Mouse (Mus musculus): ENCODE measurements at regions not wholly inside any gene's neighbourhood (a gene's known extent, or its start where the extent isn't known, plus 50 kb on each side); places are given as distances from the start of the nearest gene placed in this dataset.

- Histone ChIP-seq H3K9me3 (replicated peaks; ENCODE audit: control insufficient read depth, low read length, poor library complexity, severe bottlenecking) (no peaks in the 10 kb centered on the region), H3K4me2 (ENCODE audit: low read length) (no peak overlapping the region), H3K9ac (ENCODE audit: low read depth, low read length) (no peak overlapping the region), H3K36me3 (ENCODE audit: control insufficient read depth, insufficient read depth, low read length) (no peaks in the 10 kb centered on the region), H3K4me3 (ENCODE audit: low read depth, low read length) (no peak overlapping the region), H3K27me3 (ENCODE audit: control insufficient read depth, insufficient read depth, low read depth, low read length) (no peaks in the 10 kb centered on the region), H3K4me1 (ENCODE audit: control insufficient read depth, insufficient read depth, low read length) (no peaks in the 10 kb centered on the region), H3K27ac (ENCODE audit: low read length) (no peak overlapping the region)
- ATAC-seq, result no peak
- 83% methylated on average over 5 of the region's 5 CpGs for WGBS
These were observed 531.3 kb downstream of the Rnf144a start for GRCm38 (mm10) chr12:25883771-25884171.

- H3K4me2 ChIP-seq (ENCODE audit: low read length), result no peak overlapping the region
- no peaks in the 10 kb centered on the region for H3K9me3 ChIP-seq (replicated peaks; ENCODE audit: control insufficient read depth, low read length, poor library complexity, severe bottlenecking)
- peak overlapping the region; percentile 84 for H3K27ac ChIP-seq (ENCODE audit: low read length)
- H3K4me3 ChIP-seq (ENCODE audit: low read depth, low read length), result no peak overlapping the region
- no peaks in the 10 kb centered on the region for H3K27me3 ChIP-seq (ENCODE audit: control insufficient read depth, insufficient read depth, low read depth, low read length)
- no peak overlapping the region for H3K9ac ChIP-seq (ENCODE audit: low read depth, low read length)
- WGBS, result 77% methylated on average over 4 of the region's 4 CpGs
- H3K4me1 ChIP-seq (ENCODE audit: control insufficient read depth, insufficient read depth, low read length), result peaks cover 22% of the 10 kb centered on the region
- ATAC-seq, result 0 out of 2 replicates have a peak, but pooled peaks have one; percentile 49
- no peaks in the 10 kb centered on the region for H3K36me3 ChIP-seq (ENCODE audit: control insufficient read depth, insufficient read depth, low read length)
These were observed 543.2 kb downstream of the Rnf144a start for GRCm38 (mm10) chr12:25871816-25872215.

DNA sequence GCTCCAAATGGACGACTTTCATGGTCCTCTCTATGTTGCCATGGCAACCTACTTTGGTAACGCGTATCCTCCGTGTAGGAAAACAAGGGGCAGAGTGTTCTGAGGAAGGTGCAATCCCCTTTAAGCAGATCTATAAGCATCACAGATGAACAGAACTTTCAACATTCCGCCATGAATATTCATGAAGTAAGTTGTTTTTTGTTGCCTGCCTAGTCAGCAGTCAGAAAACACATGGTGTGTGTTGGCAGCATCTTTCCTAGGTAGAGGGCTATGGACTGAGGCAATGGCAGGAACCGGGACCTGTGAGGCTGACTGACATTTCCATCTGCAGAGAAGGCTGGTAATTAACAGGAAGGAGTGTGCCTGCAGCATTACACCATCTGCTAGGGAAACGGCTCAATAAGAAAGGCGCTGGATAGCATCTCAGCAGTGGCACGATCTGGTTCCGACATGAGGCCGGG is 544.0 kb downstream of the Rnf144a start:
- peak overlapping the region; percentile 84 for H3K27ac ChIP-seq (ENCODE audit: low read length)
- no peaks in the 10 kb centered on the region for H3K36me3 ChIP-seq (ENCODE audit: control insufficient read depth, insufficient read depth, low read length)
- H3K4me1 ChIP-seq (ENCODE audit: control insufficient read depth, insufficient read depth, low read length), result peaks cover 22% of the 10 kb centered on the region
- WGBS, result 15% methylated on average over 11 of the region's 11 CpGs
- H3K27me3 ChIP-seq (ENCODE audit: control insufficient read depth, insufficient read depth, low read depth, low read length), result no peaks in the 10 kb centered on the region
- no peak overlapping the region; the same call in 1 of the 2 replicates for H3K4me3 ChIP-seq (ENCODE audit: low read depth, low read length)
- peak overlapping the region; percentile 49 for H3K4me2 ChIP-seq (ENCODE audit: low read length)
- peak; percentile 94 for ATAC-seq
- H3K9ac ChIP-seq (ENCODE audit: low read depth, low read length), result no peak overlapping the region; the same call in 1 of the 2 replicates
- no peaks in the 10 kb centered on the region for H3K9me3 ChIP-seq (replicated peaks; ENCODE audit: control insufficient read depth, low read length, poor library complexity, severe bottlenecking)

DNA sequence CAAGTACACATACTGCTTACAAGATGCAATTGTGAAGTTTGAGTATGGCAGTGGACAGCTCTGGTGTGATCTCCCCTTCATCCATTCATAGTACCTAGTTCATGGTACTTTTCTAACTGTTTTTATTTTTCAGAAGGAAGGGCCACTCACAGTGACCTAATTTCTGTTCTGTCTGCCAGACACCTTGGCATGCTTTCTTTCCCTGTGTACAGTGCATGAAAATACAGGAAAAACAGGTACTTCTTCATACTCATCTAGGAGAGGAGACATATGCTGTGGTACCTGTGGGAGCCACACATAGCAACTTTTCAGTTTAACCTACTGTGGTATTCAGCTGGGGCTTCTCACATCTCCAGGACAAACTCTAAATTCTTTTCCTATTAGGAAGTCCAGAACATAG is 545.2 kb downstream of the Rnf144a start:
- Histone ChIP-seq H3K4me2 (ENCODE audit: low read length) (no peak overlapping the region), H3K9me3 (replicated peaks; ENCODE audit: control insufficient read depth, low read length, poor library complexity, severe bottlenecking) (no peaks in the 10 kb centered on the region), H3K36me3 (ENCODE audit: control insufficient read depth, insufficient read depth, low read length) (no peaks in the 10 kb centered on the region), H3K27ac (ENCODE audit: low read length) (no peak overlapping the region), H3K27me3 (ENCODE audit: control insufficient read depth, insufficient read depth, low read depth, low read length) (no peaks in the 10 kb centered on the region), H3K9ac (ENCODE audit: low read depth, low read length) (no peak overlapping the region), H3K4me1 (ENCODE audit: control insufficient read depth, insufficient read depth, low read length) (peaks cover 22% of the 10 kb centered on the region), H3K4me3 (ENCODE audit: low read depth, low read length) (no peak overlapping the region)
- no peak for ATAC-seq

GRCm38 (mm10) chr12:25865063-25865462 is 550.0 kb downstream of the Rnf144a start:
- H3K36me3 ChIP-seq (ENCODE audit: control insufficient read depth, insufficient read depth, low read length), result no peaks in the 10 kb centered on the region

GRCm38 (mm10) chr12:25864113-25864852 is 550.8 kb downstream of the Rnf144a start:
- Histone ChIP-seq H3K4me1 (ENCODE audit: control insufficient read depth, insufficient read depth, low read length) (no peaks in the 10 kb centered on the region), H3K27ac (ENCODE audit: low read length) (no peak overlapping the region), H3K9me3 (replicated peaks; ENCODE audit: control insufficient read depth, low read length, poor library complexity, severe bottlenecking) (no peaks in the 10 kb centered on the region), H3K4me2 (ENCODE audit: low read length) (no peak overlapping the region), H3K4me3 (ENCODE audit: low read depth, low read length) (no peak overlapping the region), H3K9ac (ENCODE audit: low read depth, low read length) (no peak overlapping the region), H3K36me3 (ENCODE audit: control insufficient read depth, insufficient read depth, low read length) (no peaks in the 10 kb centered on the region), H3K27me3 (ENCODE audit: control insufficient read depth, insufficient read depth, low read depth, low read length) (no peaks in the 10 kb centered on the region)
- ATAC-seq, result no peak
- 76% methylated on average over 7 of the region's 7 CpGs for WGBS

More at GRCm38 (mm10) chr12:25865063-25865462, 550.0 kb downstream of the Rnf144a start:
- 81% methylated on average over 3 of the region's 3 CpGs for WGBS
- Histone ChIP-seq H3K9ac (ENCODE audit: low read depth, low read length) (no peak overlapping the region), H3K27me3 (ENCODE audit: control insufficient read depth, insufficient read depth, low read depth, low read length) (no peaks in the 10 kb centered on the region), H3K4me3 (ENCODE audit: low read depth, low read length) (no peak overlapping the region), H3K4me2 (ENCODE audit: low read length) (no peak overlapping the region), H3K4me1 (ENCODE audit: control insufficient read depth, insufficient read depth, low read length) (peaks cover 4% of the 10 kb centered on the region; the same call in 1 of the 2 replicates), H3K9me3 (replicated peaks; ENCODE audit: control insufficient read depth, low read length, poor library complexity, severe bottlenecking) (no peaks in the 10 kb centered on the region), H3K27ac (ENCODE audit: low read length) (no peak overlapping the region)
- no peak for ATAC-seq

DNA sequence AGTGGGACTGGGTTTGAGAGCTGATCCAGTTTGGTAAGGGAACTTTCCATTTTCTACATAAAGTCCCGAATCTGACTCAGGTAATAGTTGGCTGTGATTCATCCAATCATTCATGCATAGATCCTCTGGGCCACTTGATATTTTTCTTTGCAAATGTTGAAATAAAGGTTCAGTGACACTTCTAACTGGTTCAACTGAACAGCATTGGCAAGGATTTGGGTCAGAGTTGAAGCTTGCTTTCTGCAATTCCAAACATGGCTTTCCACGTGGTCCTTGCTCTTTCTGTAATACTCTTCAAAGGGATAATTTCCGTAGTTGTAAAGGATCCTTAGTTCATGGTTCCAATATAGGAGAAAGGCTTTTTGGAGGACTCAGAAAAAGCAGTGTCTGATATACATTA is 554.0 kb downstream of the Rnf144a start:
- no peak for ATAC-seq
- H3K9ac ChIP-seq (ENCODE audit: low read depth, low read length), result no peak overlapping the region
- H3K27ac ChIP-seq (ENCODE audit: low read length), result no peak overlapping the region
- no peaks in the 10 kb centered on the region for H3K9me3 ChIP-seq (replicated peaks; ENCODE audit: control insufficient read depth, low read length, poor library complexity, severe bottlenecking)
- no peaks in the 10 kb centered on the region for H3K4me1 ChIP-seq (ENCODE audit: control insufficient read depth, insufficient read depth, low read length)
- no peaks in the 10 kb centered on the region for H3K36me3 ChIP-seq (ENCODE audit: control insufficient read depth, insufficient read depth, low read length)
- H3K4me3 ChIP-seq (ENCODE audit: low read depth, low read length), result no peak overlapping the region
- H3K27me3 ChIP-seq (ENCODE audit: control insufficient read depth, insufficient read depth, low read depth, low read length), result no peaks in the 10 kb centered on the region
- WGBS, result 89% methylated on average over 3 of the region's 3 CpGs
- no peak overlapping the region for H3K4me2 ChIP-seq (ENCODE audit: low read length)

DNA sequence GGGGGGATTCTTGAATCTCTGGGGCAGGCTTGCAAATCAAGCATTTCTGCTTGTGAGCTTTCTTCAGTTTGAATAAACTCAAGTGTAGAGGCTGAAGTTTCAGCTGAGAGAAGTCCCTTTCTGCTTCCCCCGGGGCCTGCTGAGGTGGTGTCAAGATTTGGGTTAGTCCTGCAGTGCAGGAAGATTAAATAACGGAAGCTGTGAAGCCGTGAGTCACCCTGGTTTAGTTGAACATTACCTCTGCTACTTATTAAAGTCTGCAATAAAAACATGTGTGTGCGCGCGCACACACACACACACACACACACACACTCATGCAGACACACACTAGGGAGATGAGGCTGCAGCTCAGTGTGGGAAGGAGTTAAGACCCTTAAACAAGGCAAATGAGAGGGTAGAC is 556.7 kb downstream of the Rnf144a start:
- no peak for ATAC-seq
- 89% methylated on average over 6 of the region's 6 CpGs for WGBS
- no peak overlapping the region for H3K4me2 ChIP-seq (ENCODE audit: low read length)
- no peak overlapping the region for H3K27ac ChIP-seq (ENCODE audit: low read length)
- H3K27me3 ChIP-seq (ENCODE audit: control insufficient read depth, insufficient read depth, low read depth, low read length), result no peaks in the 10 kb centered on the region
- no peaks in the 10 kb centered on the region for H3K36me3 ChIP-seq (ENCODE audit: control insufficient read depth, insufficient read depth, low read length)
- H3K9me3 ChIP-seq (replicated peaks; ENCODE audit: control insufficient read depth, low read length, poor library complexity, severe bottlenecking), result no peaks in the 10 kb centered on the region
- no peak overlapping the region for H3K4me3 ChIP-seq (ENCODE audit: low read depth, low read length)
- H3K4me1 ChIP-seq (ENCODE audit: control insufficient read depth, insufficient read depth, low read length), result no peaks in the 10 kb centered on the region
- H3K9ac ChIP-seq (ENCODE audit: low read depth, low read length), result no peak overlapping the region

- no peak for ATAC-seq
- H3K9me3 ChIP-seq (replicated peaks; ENCODE audit: control insufficient read depth, low read length, poor library complexity, severe bottlenecking), result no peaks in the 10 kb centered on the region
- no peak overlapping the region for H3K4me3 ChIP-seq (ENCODE audit: low read depth, low read length)
- no peak overlapping the region for H3K9ac ChIP-seq (ENCODE audit: low read depth, low read length)
- no peaks in the 10 kb centered on the region for H3K36me3 ChIP-seq (ENCODE audit: control insufficient read depth, insufficient read depth, low read length)
- no peaks in the 10 kb centered on the region for H3K27me3 ChIP-seq (ENCODE audit: control insufficient read depth, insufficient read depth, low read depth, low read length)
- WGBS, result 69% methylated on average over 7 of the region's 7 CpGs
- H3K4me1 ChIP-seq (ENCODE audit: control insufficient read depth, insufficient read depth, low read length), result peaks cover 3% of the 10 kb centered on the region; the same call in 1 of the 2 replicates
- H3K27ac ChIP-seq (ENCODE audit: low read length), result no peak overlapping the region
- H3K4me2 ChIP-seq (ENCODE audit: low read length), result no peak overlapping the region
These were observed 585.0 kb downstream of the Rnf144a start for GRCm38 (mm10) chr12:25830057-25830456.

All from midbrain, embryonic 16.5 days (tissue).